In genomic region chr14:47514816-47515453, GRCm38 (mm10) we compare ENCODE assay signal across 8 mouse cellular contexts. TPM values are rescaled to one million over a fixed set of nuclear protein-coding genes. Genes with fewer than 3 reads are reported as not detected.
DNase-seq lines count a peak whose midpoint lies in the region; ATAC-seq and TF ChIP-seq lines count a peak whose summit lies in the region.

No protein-coding gene starts in this region.

- 33% methylated on average over 7 of the region's 7 CpGs for WGBS in intestine, embryonic 15.5 days
- 32% methylated on average over 7 of the region's 7 CpGs for WGBS in lung, embryonic 14.5 days
- WGBS in limb, embryonic 10.5 days: 71% methylated on average over 7 of the region's 7 CpGs
- 61% methylated on average over 7 of the region's 7 CpGs for WGBS in forebrain, embryonic 13.5 days

- DNase-seq in embryo, embryonic 11 days: peak; percentile 12
- DNase-seq in embryo, embryonic 9.5 days (ENCODE audit: extremely low spot score): no peak
- peak; percentile 44 for DNase-seq in lung, embryonic 14.5 days
- DNase-seq in limb, embryonic 10.5 days (ENCODE audit: low spot score): no peak

- H3K4me3 ChIP-seq in brown adipose tissue, adult 24 weeks (ENCODE audit: insufficient read depth, low read depth, low read length): no peak overlapping the region
- H3K4me3 ChIP-seq in intestine, embryonic 15.5 days (replicated peaks): no peak overlapping the region
- no peak overlapping the region for H3K4me3 ChIP-seq in lung, embryonic 14.5 days (ENCODE audit: low read depth, low read length)
- H3K4me3 ChIP-seq in limb, embryonic 10.5 days: no peak overlapping the region
- no peak overlapping the region for H3K4me3 ChIP-seq in forebrain, embryonic 13.5 days

- no peak overlapping the region for H3K9ac ChIP-seq in intestine, embryonic 15.5 days
- no peak overlapping the region for H3K9ac ChIP-seq in lung, embryonic 14.5 days
- H3K9ac ChIP-seq in forebrain, embryonic 13.5 days: no peak overlapping the region

- no peaks in the 10 kb centered on the region for H3K27me3 ChIP-seq in intestine, embryonic 15.5 days (replicated peaks)
- H3K27me3 ChIP-seq in lung, embryonic 14.5 days (ENCODE audit: insufficient read depth, low read length): no peaks in the 10 kb centered on the region
- H3K27me3 ChIP-seq in limb, embryonic 10.5 days (ENCODE audit: low read depth, poor library complexity, severe bottlenecking): no peaks in the 10 kb centered on the region
- no peaks in the 10 kb centered on the region for H3K27me3 ChIP-seq in forebrain, embryonic 13.5 days

- peak overlapping the region; percentile 20; the same call in 1 of the 2 replicates for H3K4me2 ChIP-seq in intestine, embryonic 15.5 days (replicated peaks)
- 0 out of 2 replicates have a peak overlapping the region, but pooled peaks have one; percentile 2 for H3K4me2 ChIP-seq in lung, embryonic 14.5 days
- no peak overlapping the region for H3K4me2 ChIP-seq in forebrain, embryonic 13.5 days

- H3K4me1 ChIP-seq in brown adipose tissue, adult 24 weeks (ENCODE audit: control insufficient read depth, insufficient read depth, insufficient read length, low read length): peaks cover 6% of the 10 kb centered on the region
- H3K4me1 ChIP-seq in intestine, embryonic 15.5 days (replicated peaks): peaks cover 3% of the 10 kb centered on the region; the same call in 1 of the 2 replicates
- H3K4me1 ChIP-seq in lung, embryonic 14.5 days (ENCODE audit: insufficient read depth): no peaks in the 10 kb centered on the region
- no peaks in the 10 kb centered on the region for H3K4me1 ChIP-seq in limb, embryonic 10.5 days
- no peaks in the 10 kb centered on the region for H3K4me1 ChIP-seq in forebrain, embryonic 13.5 days

- peak; percentile 95 for ATAC-seq in intestine, embryonic 15.5 days
- peak; percentile 58; the same call in 1 of the 2 replicates for ATAC-seq in lung, embryonic 14.5 days (ENCODE audit: insufficient read depth)
- no peak for ATAC-seq in forebrain, embryonic 13.5 days
- ATAC-seq in frontal cortex, adult (ENCODE audit: low TSS enrichment): no peak

- H3K9me3 ChIP-seq in intestine, embryonic 15.5 days: no peaks in the 10 kb centered on the region
- H3K9me3 ChIP-seq in lung, embryonic 14.5 days (ENCODE audit: low read depth, low read length): no peaks in the 10 kb centered on the region
- H3K9me3 ChIP-seq in limb, embryonic 10.5 days (replicated peaks): no peaks in the 10 kb centered on the region
- H3K9me3 ChIP-seq in forebrain, embryonic 13.5 days (replicated peaks): no peaks in the 10 kb centered on the region

- H3K27ac ChIP-seq in brown adipose tissue, adult 24 weeks (replicated peaks; ENCODE audit: low read depth, low read length): peak overlapping the region; percentile 70
- H3K27ac ChIP-seq in intestine, embryonic 15.5 days: peak overlapping the region; percentile 66
- H3K27ac ChIP-seq in lung, embryonic 14.5 days (ENCODE audit: low read depth): peak overlapping the region; percentile 12
- H3K27ac ChIP-seq in limb, embryonic 10.5 days: no peak overlapping the region
- no peak overlapping the region for H3K27ac ChIP-seq in forebrain, embryonic 13.5 days

- TF ChIP-seq CTCF in lung, embryonic 14.5 days (IDR thresholded peaks at IDR 0.05; ENCODE audit: low read depth): no peak

- H3K36me3 ChIP-seq in intestine, embryonic 15.5 days: no peaks in the 10 kb centered on the region
- H3K36me3 ChIP-seq in lung, embryonic 14.5 days (ENCODE audit: insufficient read depth): no peaks in the 10 kb centered on the region
- H3K36me3 ChIP-seq in limb, embryonic 10.5 days: no peaks in the 10 kb centered on the region
- H3K36me3 ChIP-seq in forebrain, embryonic 13.5 days (ENCODE audit: poor library complexity, severe bottlenecking): no peaks in the 10 kb centered on the region

RNA-seq across cellular contexts. Expression of gene Atg14, which starts 55.5 kb away (rescaled TPM):
- polyA plus RNA-seq in brown adipose tissue, adult 24 weeks (2012; ENCODE audit: insufficient read depth, insufficient read length, missing spikeins): 5.5 and 7.8 TPM in 2 replicates
- 10.3 and 12.4 TPM in 2 replicates for polyA plus RNA-seq in intestine, embryonic 15.5 days (2015; fragmentation: Nextera tagmentation; extraction: Ambion mirVana)
- 13.3 and 14.5 TPM in 2 replicates for polyA plus RNA-seq in lung, embryonic 14.5 days (2014; fragmentation: Nextera tagmentation; extraction: Ambion mirVana)
- polyA plus RNA-seq in limb, embryonic 10.5 days (2016; fragmentation: Nextera tagmentation; extraction: Ambion mirVana): 18.0 and 18.9 TPM in 2 replicates
- 17.9 and 19.2 TPM in 2 replicates for polyA plus RNA-seq in forebrain, embryonic 13.5 days (2015; fragmentation: Nextera tagmentation; extraction: Ambion mirVana)

Comparison
In these comparisons a context has a peak if more than half of its experiments do, and no peak if none do; other contexts are left out.
1. DNase-seq: peak in embryo, embryonic 11 days (single experiment) and lung, embryonic 14.5 days (single experiment); none in embryo, embryonic 9.5 days (single experiment) and limb, embryonic 10.5 days (single experiment).
2. H3K27ac ChIP-seq: peak in brown adipose tissue, adult 24 weeks (single experiment), intestine, embryonic 15.5 days (single experiment) and lung, embryonic 14.5 days (single experiment); none in limb, embryonic 10.5 days (single experiment) and forebrain, embryonic 13.5 days (single experiment).
3. ATAC-seq: peak in intestine, embryonic 15.5 days (single experiment) and lung, embryonic 14.5 days (single experiment); none in forebrain, embryonic 13.5 days (single experiment) and frontal cortex, adult (single experiment).